Mouse (Mus musculus) intestine, embryonic 16.5 days (tissue): Measurements from ENCODE around the gene Mmp17. TPM values are rescaled to one million over a fixed set of nuclear protein-coding genes. Genes with fewer than 3 reads are reported as not detected.

Source experiments
- ATAC-seq: fragments of 200-750 bp; cut with Nextera tagmentation; 2 replicates; pipeline ENCODE4 v1.8.0; 2017; ENCODE audit warnings: moderate TSS enrichment, moderate library complexity
- H3K27ac ChIP-seq: fragments of 300-500 bp; sonication (generic); 2 replicates; pipeline ENCODE4 v1.5.1; 2014; ENCODE audit warnings: mild to moderate bottlenecking, low read length
- H3K27me3 ChIP-seq: fragments of 300-500 bp; sonication (generic); replicated peaks from 2 replicates; pipeline ENCODE4 v1.6.1; 2014; ENCODE audit warnings: low read length, control low read depth, mixed read lengths; ENCODE audit not compliant: control insufficient read depth, insufficient read depth
- H3K36me3 ChIP-seq: fragments of 300-500 bp; sonication (generic); 2 replicates; pipeline ENCODE4 v1.6.1; 2014; ENCODE audit warnings: low read length, control low read depth; ENCODE audit not compliant: control insufficient read depth, insufficient read depth
- H3K4me1 ChIP-seq: fragments of 300-500 bp; sonication (generic); 2 replicates; pipeline ENCODE4 v1.6.1; 2014; ENCODE audit warnings: low read length, control low read depth, mixed read lengths; ENCODE audit not compliant: control insufficient read depth, insufficient read depth
- H3K4me2 ChIP-seq: fragments of 300-500 bp; sonication (generic); 2 replicates; pipeline ENCODE4 v1.6.1; 2014; ENCODE audit warnings: low read depth, low read length, control low read depth
- H3K4me3 ChIP-seq: fragments of 300-500 bp; sonication (generic); 2 replicates; pipeline ENCODE4 v1.5.1; 2014; ENCODE audit warnings: mild to moderate bottlenecking, low read length
- H3K9ac ChIP-seq: fragments of 300-500 bp; sonication (generic); 2 replicates; pipeline ENCODE4 v1.6.1; 2014; ENCODE audit warnings: low read depth, low read length
- H3K9me3 ChIP-seq: fragments of 300-500 bp; sonication (generic); 2 replicates; pipeline ENCODE4 v1.6.1; 2016; ENCODE audit warnings: low read length, control low read depth; ENCODE audit not compliant: control insufficient read depth
- WGBS: fragments of 180-500 bp; shearing (Covaris S2); extraction: QIAGEN DNeasy Blood & Tissue Kit; methylation state at CpG from one replicate; pipeline ENCODE4 v1.1.7; 2014; 5-methylcytosine and 5-hydroxymethylcytosine counted together
- polyA plus RNA-seq: library from polyadenylated mRNA; unstranded; fragments of >200 nt; fragmentation: Nextera tagmentation; extraction: Ambion mirVana; gene quantifications from 2 replicates; pipeline ENCODE4 v1.2.1, GENCODE M21; 2015

Gene Mmp17
- 3.6 and 4.8 TPM in 2 replicates for polyA plus RNA-seq

- peaks cover 12% of the 10 kb centered on the region for H3K4me1 ChIP-seq
- no peak within 1 kb of the TSS for H3K27ac ChIP-seq
- peak within 1 kb of the TSS; percentile 77 for H3K4me3 ChIP-seq
- H3K4me2 ChIP-seq, result peak within 1 kb of the TSS; percentile 100
- H3K27me3 ChIP-seq, result peaks cover 35% of the 10 kb centered on the region
- WGBS, result under 1% methylated on average over 80 of the region's 80 CpGs
- no peaks in the 10 kb centered on the region for H3K9me3 ChIP-seq
- peak within 1 kb of the TSS; percentile 76 for H3K9ac ChIP-seq
- ATAC-seq, result peak; percentile 96
- H3K36me3 ChIP-seq, result no peaks in the 10 kb centered on the region
Observed at GRCm38 (mm10) chr5:129583761-129584582, at the start of gene Mmp17. Gene Mmp17, plus strand, starts transcription at chr5:129584169.

GRCm38 (mm10) chr5:129534500-129534899 lies 49.5 kb upstream of the Mmp17 start:
- ATAC-seq, result no peak
- WGBS, result 69% methylated on average over 2 of the region's 2 CpGs
- Histone ChIP-seq H3K4me2 (no peak overlapping the region), H3K36me3 (peaks cover 11% of the 10 kb centered on the region; the same call in 1 of the 2 replicates), H3K9ac (no peak overlapping the region), H3K9me3 (no peaks in the 10 kb centered on the region), H3K4me3 (no peak overlapping the region), H3K27me3 (no peaks in the 10 kb centered on the region), H3K27ac (no peak overlapping the region; the same call in 1 of the 2 replicates), H3K4me1 (no peaks in the 10 kb centered on the region)

- Histone ChIP-seq H3K36me3 (peaks cover 8% of the 10 kb centered on the region; the same call in 1 of the 2 replicates), H3K27ac (no peak overlapping the region; the same call in 1 of the 2 replicates), H3K9ac (no peak overlapping the region), H3K4me1 (no peaks in the 10 kb centered on the region), H3K27me3 (no peaks in the 10 kb centered on the region), H3K9me3 (no peaks in the 10 kb centered on the region), H3K4me3 (no peak overlapping the region), H3K4me2 (no peak overlapping the region)
- no peak for ATAC-seq
- 85% methylated on average over 2 of the region's 2 CpGs for WGBS
Observed at GRCm38 (mm10) chr5:129535021-129535420, 48.9 kb upstream of the Mmp17 start.

- H3K4me2 ChIP-seq, result no peak overlapping the region
- no peak for ATAC-seq
- H3K4me3 ChIP-seq, result no peak overlapping the region
- no peak overlapping the region for H3K9ac ChIP-seq
- peaks cover 8% of the 10 kb centered on the region; the same call in 1 of the 2 replicates for H3K36me3 ChIP-seq
- no peaks in the 10 kb centered on the region for H3K9me3 ChIP-seq
- no peak overlapping the region for H3K27ac ChIP-seq
- WGBS, result 98% methylated on average over 3 of the region's 3 CpGs
- H3K27me3 ChIP-seq, result no peaks in the 10 kb centered on the region
- H3K4me1 ChIP-seq, result no peaks in the 10 kb centered on the region
Observed at GRCm38 (mm10) chr5:129535431-129535830, 48.5 kb upstream of the Mmp17 start.

GRCm38 (mm10) chr5:129538826-129539225 lies 45.1 kb upstream of the Mmp17 start:
- WGBS, result 88% methylated on average over 4 of the region's 4 CpGs
- no peak overlapping the region for H3K27ac ChIP-seq
- peaks cover 27% of the 10 kb centered on the region; the same call in 1 of the 2 replicates for H3K36me3 ChIP-seq
- no peak overlapping the region for H3K9ac ChIP-seq
- H3K4me3 ChIP-seq, result no peak overlapping the region
- no peaks in the 10 kb centered on the region for H3K4me1 ChIP-seq
- H3K27me3 ChIP-seq, result no peaks in the 10 kb centered on the region
- H3K4me2 ChIP-seq, result no peak overlapping the region
- ATAC-seq, result no peak
- no peaks in the 10 kb centered on the region for H3K9me3 ChIP-seq

GRCm38 (mm10) chr5:129542236-129542635 lies 41.7 kb upstream of the Mmp17 start:
- Histone ChIP-seq H3K4me1 (no peaks in the 10 kb centered on the region), H3K27me3 (no peaks in the 10 kb centered on the region), H3K27ac (no peak overlapping the region), H3K9me3 (no peaks in the 10 kb centered on the region), H3K4me2 (no peak overlapping the region), H3K9ac (no peak overlapping the region), H3K4me3 (no peak overlapping the region), H3K36me3 (peaks cover 23% of the 10 kb centered on the region)
- 88% methylated on average over 3 of the region's 3 CpGs for WGBS
- no peak for ATAC-seq

- H3K27me3 ChIP-seq, result no peaks in the 10 kb centered on the region
- H3K27ac ChIP-seq, result no peak overlapping the region
- 82% methylated on average over 9 of the region's 9 CpGs for WGBS
- no peak for ATAC-seq
- H3K36me3 ChIP-seq, result peaks cover 38% of the 10 kb centered on the region
- no peaks in the 10 kb centered on the region for H3K9me3 ChIP-seq
- H3K4me1 ChIP-seq, result no peaks in the 10 kb centered on the region
- no peak overlapping the region for H3K4me3 ChIP-seq
- H3K9ac ChIP-seq, result no peak overlapping the region
- no peak overlapping the region for H3K4me2 ChIP-seq
Observed at GRCm38 (mm10) chr5:129545787-129546186, 38.2 kb upstream of the Mmp17 start.

GRCm38 (mm10) chr5:129549716-129550115 lies 34.3 kb upstream of the Mmp17 start:
- WGBS, result 92% methylated on average over 12 of the region's 12 CpGs
- H3K36me3 ChIP-seq, result peaks cover 46% of the 10 kb centered on the region

GRCm38 (mm10) chr5:129550790-129551189 lies 33.2 kb upstream of the Mmp17 start:
- no peak overlapping the region for H3K27ac ChIP-seq
- 96% methylated on average over 6 of the region's 6 CpGs for WGBS
- H3K27me3 ChIP-seq, result no peaks in the 10 kb centered on the region

More at GRCm38 (mm10) chr5:129549716-129550115, 34.3 kb upstream of the Mmp17 start:
- Histone ChIP-seq H3K27me3 (no peaks in the 10 kb centered on the region), H3K4me3 (no peak overlapping the region), H3K9ac (no peak overlapping the region), H3K27ac (no peak overlapping the region), H3K4me2 (no peak overlapping the region), H3K9me3 (no peaks in the 10 kb centered on the region), H3K4me1 (no peaks in the 10 kb centered on the region)
- ATAC-seq, result no peak

More at GRCm38 (mm10) chr5:129550790-129551189, 33.2 kb upstream of the Mmp17 start:
- Histone ChIP-seq H3K36me3 (peaks cover 50% of the 10 kb centered on the region), H3K4me3 (no peak overlapping the region), H3K4me2 (no peak overlapping the region), H3K4me1 (no peaks in the 10 kb centered on the region), H3K9ac (no peak overlapping the region), H3K9me3 (no peaks in the 10 kb centered on the region)
- ATAC-seq, result no peak
